Mouse (Mus musculus) kidney, embryonic 16.5 days (tissue): ENCODE measurements around the gene Scgn. TPM values are rescaled to one million over a fixed set of nuclear protein-coding genes. Genes with fewer than 3 reads are reported as not detected.

Source experiments
- ATAC-seq: fragments of 200-750 bp; cut with Nextera tagmentation; 2 replicates; pipeline ENCODE4 v1.8.0; 2017; ENCODE audit warnings: moderate TSS enrichment; ENCODE audit not compliant: low FRiP score, low TSS enrichment
- H3K27ac ChIP-seq: fragments of 300-500 bp; sonication (generic); 2 replicates; pipeline ENCODE4 v1.5.1; 2014; ENCODE audit warnings: low read length
- H3K27me3 ChIP-seq: fragments of 300-500 bp; sonication (generic); 2 replicates; pipeline ENCODE4 v1.6.1; 2014; ENCODE audit warnings: low read length, control low read depth, mixed read lengths; ENCODE audit not compliant: insufficient read depth
- H3K36me3 ChIP-seq: fragments of 300-500 bp; sonication (generic); 2 replicates; pipeline ENCODE4 v1.6.1; 2014; ENCODE audit warnings: low read length, control low read depth, mixed read lengths; ENCODE audit not compliant: insufficient read depth
- H3K4me1 ChIP-seq: fragments of 300-500 bp; sonication (generic); 2 replicates; pipeline ENCODE4 v1.6.1; 2014; ENCODE audit warnings: low read length, control low read depth, mixed read lengths; ENCODE audit not compliant: insufficient read depth
- H3K4me2 ChIP-seq: fragments of 300-500 bp; sonication (generic); replicated peaks from 2 replicates; pipeline ENCODE4 v1.6.1; 2014; ENCODE audit warnings: low read depth, low read length
- H3K4me3 ChIP-seq: fragments of 300-500 bp; sonication (generic); 2 replicates; pipeline ENCODE4 v1.5.1; 2014; ENCODE audit warnings: mild to moderate bottlenecking, low read length
- H3K9ac ChIP-seq: fragments of 300-500 bp; sonication (generic); replicated peaks from 2 replicates; pipeline ENCODE4 v1.6.1; 2014; ENCODE audit warnings: low read length
- H3K9me3 ChIP-seq: fragments of 300-500 bp; sonication (generic); 2 replicates; pipeline ENCODE4 v1.6.1; 2016; ENCODE audit warnings: low read length, control low read depth
- WGBS: fragments of 180-500 bp; shearing (Covaris S2); extraction: QIAGEN DNeasy Blood & Tissue Kit; methylation state at CpG from one replicate; pipeline ENCODE4 v1.1.7; 2014; 5-methylcytosine and 5-hydroxymethylcytosine counted together
- microRNA-seq: library from miRNA; unstranded; fragments of <30 nt; microRNA quantifications from one replicate; pipeline ENCODE4, GENCODE M21; 2016
- polyA plus RNA-seq: library from polyadenylated mRNA; unstranded; fragments of >200 nt; fragmentation: Nextera tagmentation; extraction: Ambion mirVana; gene quantifications from 2 replicates; pipeline ENCODE4 v1.2.1, GENCODE M21; 2015

The Scgn gene
- polyA plus RNA-seq, 1 experiment from 2014 or later: not detected

DNA sequence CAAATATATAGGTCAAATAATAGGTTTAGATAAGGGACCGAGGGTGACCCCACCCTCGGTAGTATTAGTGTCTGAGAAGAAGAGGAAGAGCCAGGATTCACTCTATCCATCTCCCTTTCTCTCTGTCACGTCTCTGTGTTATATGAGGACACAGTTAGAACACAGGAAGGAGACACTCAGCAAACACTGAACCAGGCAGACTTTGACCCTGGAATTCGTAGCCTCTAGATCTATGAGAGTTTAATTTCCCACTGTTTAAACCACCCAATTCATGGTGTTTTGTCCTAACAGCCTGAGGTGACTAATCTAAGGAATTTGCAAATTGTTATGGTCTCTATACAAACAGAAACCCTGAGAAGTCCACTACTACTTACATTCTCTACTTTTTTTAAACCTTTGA lies 73.3 kb downstream of the Scgn start:
- ATAC-seq: no peak
- Histone ChIP-seq H3K4me1 (peaks cover 26% of the 10 kb centered on the region), H3K27ac (no peak overlapping the region), H3K4me2 (no peak overlapping the region), H3K4me3 (no peak overlapping the region), H3K36me3 (no peaks in the 10 kb centered on the region), H3K9me3 (no peaks in the 10 kb centered on the region), H3K9ac (no peak overlapping the region), H3K27me3 (no peaks in the 10 kb centered on the region)
- 71% methylated on average over 4 of the region's 4 CpGs for WGBS

- WGBS: 81% methylated on average over 1 of the region's 1 CpGs
- no peaks in the 10 kb centered on the region for H3K27me3 ChIP-seq
- H3K4me2 ChIP-seq: no peak overlapping the region
- H3K4me3 ChIP-seq: no peak overlapping the region
- no peak overlapping the region for H3K27ac ChIP-seq
- peaks cover 26% of the 10 kb centered on the region for H3K4me1 ChIP-seq
- H3K9ac ChIP-seq: no peak overlapping the region
- no peak for ATAC-seq
- no peaks in the 10 kb centered on the region for H3K9me3 ChIP-seq
- H3K36me3 ChIP-seq: no peaks in the 10 kb centered on the region
These were observed 74.9 kb downstream of the Scgn start for GRCm38 (mm10) chr13:23916132-23916531.

DNA sequence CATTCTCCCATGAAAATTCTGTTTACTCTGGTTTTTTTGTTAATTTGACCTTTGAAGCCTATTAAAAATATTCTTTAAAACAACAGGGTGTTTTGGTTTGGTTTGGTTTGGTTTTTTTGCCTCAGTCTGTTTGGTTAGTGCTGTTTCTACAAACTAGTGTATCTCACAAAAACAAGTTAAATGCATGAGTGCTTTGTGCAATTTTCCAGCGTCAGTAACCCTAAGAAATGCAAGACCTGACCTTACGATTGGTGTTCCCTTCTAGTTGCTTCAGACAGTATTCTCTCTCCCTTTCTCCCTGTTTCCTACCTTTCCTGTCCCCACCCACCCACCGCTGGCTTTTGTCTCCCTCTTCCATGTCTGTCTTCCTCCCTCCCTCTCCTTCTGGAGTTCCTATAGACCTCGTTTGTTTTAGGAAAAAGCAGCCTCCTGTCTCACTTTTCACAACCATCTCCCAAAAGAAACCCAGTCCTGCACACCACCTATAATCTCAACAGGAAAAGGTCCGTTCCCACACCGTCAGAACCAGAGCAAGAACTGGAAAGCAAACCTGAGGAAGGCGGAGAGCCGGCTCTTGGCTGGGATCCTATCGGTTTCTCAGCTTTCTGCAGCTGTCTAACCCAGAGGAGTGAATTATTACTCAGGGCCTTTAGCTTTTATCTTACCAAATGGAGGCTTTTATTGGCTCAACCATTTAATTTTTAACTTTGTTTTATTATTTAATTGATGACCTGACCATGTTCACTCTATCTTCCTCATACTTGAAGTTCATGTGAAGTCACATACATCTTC lies 76.4 kb downstream of the Scgn start, which contains the start of gene Slc17a4:
TSS of gene Slc17a4 (minus strand) at position 634 of the 792 bp plus-strand sequence.
- peak; percentile 68; the same call in 1 of the 2 replicates for ATAC-seq
- Histone ChIP-seq H3K27ac (peak within 1 kb of the TSS; percentile 59), H3K4me3 (no peak within 1 kb of the TSS), H3K9me3 (no peaks in the 10 kb centered on the region), H3K9ac (no peak within 1 kb of the TSS), H3K4me2 (peak within 1 kb of the TSS; percentile 20), H3K4me1 (peaks cover 26% of the 10 kb centered on the region), H3K36me3 (no peaks in the 10 kb centered on the region), H3K27me3 (no peaks in the 10 kb centered on the region)
- WGBS: 12% methylated on average over 9 of the region's 9 CpGs

GRCm38 (mm10) chr13:23913791-23914306 lies 77.2 kb downstream of the Scgn start:
- peak; percentile 89 for ATAC-seq
- H3K27me3 ChIP-seq: no peaks in the 10 kb centered on the region
- H3K36me3 ChIP-seq: no peaks in the 10 kb centered on the region
- no peaks in the 10 kb centered on the region for H3K9me3 ChIP-seq
- no peak overlapping the region for H3K9ac ChIP-seq
- peak overlapping the region; percentile 20; the same call in 1 of the 2 replicates for H3K4me2 ChIP-seq
- peaks cover 26% of the 10 kb centered on the region for H3K4me1 ChIP-seq
- peak overlapping the region; percentile 59 for H3K27ac ChIP-seq
- 13% methylated on average over 6 of the region's 6 CpGs for WGBS
- H3K4me3 ChIP-seq: no peak overlapping the region

GRCm38 (mm10) chr13:23911335-23911734 lies 79.7 kb downstream of the Scgn start:
- Histone ChIP-seq H3K9ac (no peak overlapping the region), H3K36me3 (no peaks in the 10 kb centered on the region), H3K27ac (no peak overlapping the region), H3K9me3 (no peaks in the 10 kb centered on the region), H3K4me1 (peaks cover 26% of the 10 kb centered on the region), H3K4me2 (no peak overlapping the region), H3K4me3 (no peak overlapping the region), H3K27me3 (no peaks in the 10 kb centered on the region)
- no peak for ATAC-seq
- WGBS: 82% methylated on average over 5 of the region's 5 CpGs

DNA sequence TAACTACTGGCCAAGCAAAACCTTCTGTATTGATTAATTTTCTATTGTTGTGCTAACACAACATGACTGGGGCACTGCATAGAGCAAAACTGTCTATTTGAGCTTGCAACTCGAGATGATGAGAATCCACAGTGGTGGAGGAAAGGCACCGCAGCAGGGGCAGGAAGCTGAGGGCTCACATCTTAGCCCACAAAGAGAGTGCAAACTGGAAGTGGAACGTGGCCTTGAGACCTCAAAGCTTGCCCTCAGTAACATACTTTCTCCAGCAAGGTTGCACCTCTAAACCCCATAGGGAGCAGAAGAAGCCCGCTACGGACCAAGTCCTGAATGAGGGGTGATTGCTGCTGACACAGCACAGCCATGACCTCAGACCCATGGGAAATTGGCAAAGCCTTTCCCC lies 80.9 kb downstream of the Scgn start:
- Histone ChIP-seq H3K9ac (no peak overlapping the region), H3K36me3 (no peaks in the 10 kb centered on the region), H3K9me3 (no peaks in the 10 kb centered on the region), H3K27me3 (no peaks in the 10 kb centered on the region), H3K4me2 (no peak overlapping the region), H3K27ac (no peak overlapping the region), H3K4me3 (no peak overlapping the region), H3K4me1 (peaks cover 18% of the 10 kb centered on the region)
- ATAC-seq: no peak
- 79% methylated on average over 5 of the region's 5 CpGs for WGBS

- no peaks in the 10 kb centered on the region for H3K4me1 ChIP-seq
These were observed 84.1 kb downstream of the Scgn start for GRCm38 (mm10) chr13:23906906-23907305.

More at GRCm38 (mm10) chr13:23906906-23907305, 84.1 kb downstream of the Scgn start:
- Histone ChIP-seq H3K9me3 (no peaks in the 10 kb centered on the region), H3K9ac (no peak overlapping the region), H3K4me2 (no peak overlapping the region), H3K36me3 (no peaks in the 10 kb centered on the region), H3K4me3 (no peak overlapping the region), H3K27ac (no peak overlapping the region), H3K27me3 (no peaks in the 10 kb centered on the region)
- 94% methylated on average over 5 of the region's 5 CpGs for WGBS
- ATAC-seq: no peak

Small RNAs within 50 kb of the gene (microRNA-seq; reads per million reads assigned to microRNA genes)
- gene Gm44344: not detected

Other genes with a start within 250 kb of the Scgn start
- gene Hist1h3c, start 245.6 kb downstream of the Scgn start, polyA plus RNA-seq: 6.8 and 9.7 TPM in 2 replicates
- 2.1 and 2.5 TPM in 2 replicates for gene Hist1h2bb, start 244.5 kb downstream of the Scgn start, polyA plus RNA-seq
- 33.6 and 37.8 TPM in 2 replicates for gene Hist1h2ab, start 240.1 kb downstream of the Scgn start, polyA plus RNA-seq
- 8.8 and 13.2 TPM in 2 replicates for gene Hist1h3b, start 238.9 kb downstream of the Scgn start, polyA plus RNA-seq
- gene Hist1h4b, start 234.2 kb downstream of the Scgn start, polyA plus RNA-seq: 4.6 and 6.0 TPM in 2 replicates
- 0.90 TPM in 1 of 2 replicates, not detected in the other for gene Hist1h4a, start 230.0 kb downstream of the Scgn start, polyA plus RNA-seq
- gene Hist1h3a, start 228.8 kb downstream of the Scgn start, polyA plus RNA-seq: 6.1 and 7.8 TPM in 2 replicates
- gene Hist1h1a, start 227.5 kb downstream of the Scgn start, polyA plus RNA-seq: 0.91 and 1.7 TPM in 2 replicates
- gene Trim38, start 221.3 kb downstream of the Scgn start, polyA plus RNA-seq: not detected in 2 replicates
- 0.39 TPM in 1 of 2 replicates, not detected in the other for gene Slc17a2, start 184.2 kb downstream of the Scgn start, polyA plus RNA-seq
- 9.1 and 11.0 TPM in 2 replicates for gene Slc17a3, start 151.8 kb downstream of the Scgn start, polyA plus RNA-seq
- 24.2 and 29.8 TPM in 2 replicates for gene Slc17a1, start 123.5 kb downstream of the Scgn start, polyA plus RNA-seq
- gene Slc17a4, start 76.2 kb downstream of the Scgn start, polyA plus RNA-seq: 4.4 and 4.9 TPM in 2 replicates
- not detected in 2 replicates for gene Hist1h2ba, start 57.1 kb downstream of the Scgn start, polyA plus RNA-seq
- gene Hist1h2aa, start 56.8 kb downstream of the Scgn start, polyA plus RNA-seq: not detected in 2 replicates